Mouse (Mus musculus): ENCODE data around the gene Nefh. TPM values are rescaled to one million over a fixed set of nuclear protein-coding genes. Genes with fewer than 3 reads are reported as not detected.
A peak's percentile ranks its signal among the peaks of the same experiment; 100 is the strongest.

Nefh gene
- polyA plus RNA-seq, 1 experiment from 2014 or later: 0.17 TPM

DNA sequence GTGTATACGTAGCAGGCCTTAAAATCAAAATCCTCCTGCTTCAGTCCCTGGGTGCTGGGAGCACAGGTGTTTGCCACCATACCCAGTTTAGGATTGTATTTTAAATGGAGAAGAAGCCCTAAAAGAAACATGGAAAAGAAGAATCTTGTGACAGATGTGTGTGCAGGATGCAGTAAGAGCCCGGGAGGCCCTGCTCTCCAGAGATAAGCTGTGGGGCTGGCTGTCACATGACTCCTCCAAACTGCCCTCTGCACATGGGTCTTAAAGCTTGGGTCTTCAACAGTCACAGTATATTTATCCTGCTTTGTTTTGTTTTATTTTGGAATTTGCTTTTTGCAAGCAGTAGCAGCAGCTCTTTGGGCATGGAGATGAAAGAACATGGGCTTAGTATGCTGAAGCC lies 19.7 kb upstream of the Nefh start:
- Histone ChIP-seq H3K9ac (ENCODE audit: low read length) (no peak overlapping the region), H3K27ac (ENCODE audit: low read depth, low read length) (no peak overlapping the region), H3K36me3 (ENCODE audit: control insufficient read depth, insufficient read depth, low read length) (no peaks in the 10 kb centered on the region), H3K4me1 (replicated peaks; ENCODE audit: control insufficient read depth, insufficient read depth, low read length) (no peaks in the 10 kb centered on the region), H3K9me3 (ENCODE audit: control insufficient read depth, low read length) (no peaks in the 10 kb centered on the region), H3K4me3 (ENCODE audit: low read depth, low read length) (no peak overlapping the region), H3K27me3 (ENCODE audit: control insufficient read depth, insufficient read depth, low read length) (no peaks in the 10 kb centered on the region), H3K4me2 (ENCODE audit: low read depth, low read length, severe bottlenecking) (no peak overlapping the region)
- 69% methylated on average over 2 of the region's 2 CpGs for WGBS
- DNase-seq (ENCODE audit: low spot score): no peak
- no peak for ATAC-seq (replicated peaks; ENCODE audit: low FRiP score)

DNA sequence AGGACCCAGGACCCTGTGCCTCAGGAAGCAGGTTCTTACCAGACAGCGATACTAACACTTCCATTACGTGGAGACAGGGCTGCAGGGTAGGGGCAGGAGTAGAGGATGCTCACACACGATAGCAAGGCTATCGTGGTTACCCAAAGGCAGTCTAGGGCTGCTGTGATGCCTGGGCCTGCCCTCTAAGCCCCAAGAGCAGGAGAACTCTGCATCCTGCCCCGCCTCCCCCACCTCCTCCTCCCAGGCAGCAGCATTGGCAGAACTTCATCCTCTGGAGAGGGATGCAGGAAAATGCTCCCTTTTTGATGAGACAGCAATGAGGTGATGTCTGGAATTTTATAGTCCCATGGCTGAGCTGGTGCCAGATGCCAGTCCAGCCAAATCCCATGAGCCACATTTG lies 19.0 kb upstream of the Nefh start:
- DNase-seq (ENCODE audit: low spot score): no peak
- Histone ChIP-seq H3K9me3 (ENCODE audit: control insufficient read depth, low read length) (no peaks in the 10 kb centered on the region), H3K27me3 (ENCODE audit: control insufficient read depth, insufficient read depth, low read length) (no peaks in the 10 kb centered on the region), H3K36me3 (ENCODE audit: control insufficient read depth, insufficient read depth, low read length) (no peaks in the 10 kb centered on the region), H3K4me2 (ENCODE audit: low read depth, low read length, severe bottlenecking) (no peak overlapping the region), H3K4me3 (ENCODE audit: low read depth, low read length) (no peak overlapping the region), H3K9ac (ENCODE audit: low read length) (no peak overlapping the region), H3K4me1 (replicated peaks; ENCODE audit: control insufficient read depth, insufficient read depth, low read length) (no peaks in the 10 kb centered on the region), H3K27ac (ENCODE audit: low read depth, low read length) (no peak overlapping the region)
- no peak for ATAC-seq (replicated peaks; ENCODE audit: low FRiP score)
- 68% methylated on average over 5 of the region's 5 CpGs for WGBS

- no peak overlapping the region for H3K27ac ChIP-seq (ENCODE audit: low read depth, low read length)
- no peak overlapping the region for H3K9ac ChIP-seq (ENCODE audit: low read length)
- 55% methylated on average over 2 of the region's 2 CpGs for WGBS
- H3K4me3 ChIP-seq (ENCODE audit: low read depth, low read length): no peak overlapping the region
- ATAC-seq (replicated peaks; ENCODE audit: low FRiP score) (no peak), DNase-seq (ENCODE audit: low spot score) (no peak)
- H3K27me3 ChIP-seq (ENCODE audit: control insufficient read depth, insufficient read depth, low read length): no peaks in the 10 kb centered on the region
- H3K4me2 ChIP-seq (ENCODE audit: low read depth, low read length, severe bottlenecking): no peak overlapping the region
- H3K9me3 ChIP-seq (ENCODE audit: control insufficient read depth, low read length): no peaks in the 10 kb centered on the region
- no peaks in the 10 kb centered on the region for H3K36me3 ChIP-seq (ENCODE audit: control insufficient read depth, insufficient read depth, low read length)
- no peaks in the 10 kb centered on the region for H3K4me1 ChIP-seq (replicated peaks; ENCODE audit: control insufficient read depth, insufficient read depth, low read length)
Measured at GRCm38 (mm10) chr11:4966325-4966724, 18.5 kb upstream of the Nefh start.

GRCm38 (mm10) chr11:4963099-4963808 lies 15.4 kb upstream of the Nefh start:
- no peaks in the 10 kb centered on the region for H3K4me1 ChIP-seq (replicated peaks; ENCODE audit: control insufficient read depth, insufficient read depth, low read length)
- no peak overlapping the region for H3K27ac ChIP-seq (ENCODE audit: low read depth, low read length)
- WGBS: 61% methylated on average over 6 of the region's 6 CpGs
- no peaks in the 10 kb centered on the region for H3K27me3 ChIP-seq (ENCODE audit: control insufficient read depth, insufficient read depth, low read length)
- DNase-seq (ENCODE audit: low spot score): no peak
- no peak overlapping the region for H3K4me3 ChIP-seq (ENCODE audit: low read depth, low read length)
- no peak for ATAC-seq (replicated peaks; ENCODE audit: low FRiP score)
- no peak overlapping the region for H3K9ac ChIP-seq (ENCODE audit: low read length)
- no peak overlapping the region for H3K4me2 ChIP-seq (ENCODE audit: low read depth, low read length, severe bottlenecking)
- no peaks in the 10 kb centered on the region for H3K36me3 ChIP-seq (ENCODE audit: control insufficient read depth, insufficient read depth, low read length)
- no peaks in the 10 kb centered on the region for H3K9me3 ChIP-seq (ENCODE audit: control insufficient read depth, low read length)

- WGBS: under 1% methylated on average over 8 of the region's 8 CpGs
- Histone ChIP-seq H3K9me3 (ENCODE audit: control insufficient read depth, low read length) (no peaks in the 10 kb centered on the region), H3K27ac (ENCODE audit: low read depth, low read length) (no peak overlapping the region), H3K4me1 (replicated peaks; ENCODE audit: control insufficient read depth, insufficient read depth, low read length) (peaks cover 2% of the 10 kb centered on the region; the same call in 1 of the 2 replicates), H3K36me3 (ENCODE audit: control insufficient read depth, insufficient read depth, low read length) (no peaks in the 10 kb centered on the region), H3K4me3 (ENCODE audit: low read depth, low read length) (no peak overlapping the region), H3K27me3 (ENCODE audit: control insufficient read depth, insufficient read depth, low read length) (peaks cover 37% of the 10 kb centered on the region), H3K4me2 (ENCODE audit: low read depth, low read length, severe bottlenecking) (0 out of 2 replicates have a peak overlapping the region, but pooled peaks have one; percentile 3), H3K9ac (ENCODE audit: low read length) (no peak overlapping the region)
- DNase-seq (ENCODE audit: low spot score) (no peak), ATAC-seq (replicated peaks; ENCODE audit: low FRiP score) (no peak)
Measured at GRCm38 (mm10) chr11:4953918-4954317, 6.1 kb upstream of the Nefh start.

DNA sequence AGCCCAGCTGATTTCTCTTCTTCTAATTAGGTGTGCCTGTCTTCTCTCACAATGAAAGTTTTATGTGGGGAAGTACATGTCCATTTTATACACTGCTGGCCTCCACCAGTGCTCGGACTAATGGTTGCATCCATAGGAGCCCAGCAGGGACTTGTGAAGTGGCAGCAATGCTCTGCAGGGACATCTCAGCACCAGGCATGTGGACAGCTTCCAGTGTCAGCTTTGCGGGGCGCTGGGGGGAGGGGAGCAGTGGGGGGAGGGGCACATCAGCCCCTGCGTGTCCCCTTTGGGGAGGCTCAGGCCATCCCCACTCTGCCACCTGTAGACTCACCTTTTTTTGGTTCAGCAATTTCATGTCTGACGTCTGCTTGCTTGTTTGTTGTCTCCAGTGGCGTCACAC lies 5.5 kb upstream of the Nefh start:
- H3K27ac ChIP-seq (ENCODE audit: low read depth, low read length): no peak overlapping the region
- WGBS: 3% methylated on average over 6 of the region's 6 CpGs
- H3K4me2 ChIP-seq (ENCODE audit: low read depth, low read length, severe bottlenecking): 0 out of 2 replicates have a peak overlapping the region, but pooled peaks have one; percentile 3
- H3K4me3 ChIP-seq (ENCODE audit: low read depth, low read length): no peak overlapping the region
- H3K27me3 ChIP-seq (ENCODE audit: control insufficient read depth, insufficient read depth, low read length): peaks cover 42% of the 10 kb centered on the region
- no peaks in the 10 kb centered on the region for H3K9me3 ChIP-seq (ENCODE audit: control insufficient read depth, low read length)
- no peak overlapping the region for H3K9ac ChIP-seq (ENCODE audit: low read length)
- H3K36me3 ChIP-seq (ENCODE audit: control insufficient read depth, insufficient read depth, low read length): no peaks in the 10 kb centered on the region
- DNase-seq (ENCODE audit: low spot score): no peak
- ATAC-seq (replicated peaks; ENCODE audit: low FRiP score): no peak
- H3K4me1 ChIP-seq (replicated peaks; ENCODE audit: control insufficient read depth, insufficient read depth, low read length): peaks cover 2% of the 10 kb centered on the region; the same call in 1 of the 2 replicates

DNA sequence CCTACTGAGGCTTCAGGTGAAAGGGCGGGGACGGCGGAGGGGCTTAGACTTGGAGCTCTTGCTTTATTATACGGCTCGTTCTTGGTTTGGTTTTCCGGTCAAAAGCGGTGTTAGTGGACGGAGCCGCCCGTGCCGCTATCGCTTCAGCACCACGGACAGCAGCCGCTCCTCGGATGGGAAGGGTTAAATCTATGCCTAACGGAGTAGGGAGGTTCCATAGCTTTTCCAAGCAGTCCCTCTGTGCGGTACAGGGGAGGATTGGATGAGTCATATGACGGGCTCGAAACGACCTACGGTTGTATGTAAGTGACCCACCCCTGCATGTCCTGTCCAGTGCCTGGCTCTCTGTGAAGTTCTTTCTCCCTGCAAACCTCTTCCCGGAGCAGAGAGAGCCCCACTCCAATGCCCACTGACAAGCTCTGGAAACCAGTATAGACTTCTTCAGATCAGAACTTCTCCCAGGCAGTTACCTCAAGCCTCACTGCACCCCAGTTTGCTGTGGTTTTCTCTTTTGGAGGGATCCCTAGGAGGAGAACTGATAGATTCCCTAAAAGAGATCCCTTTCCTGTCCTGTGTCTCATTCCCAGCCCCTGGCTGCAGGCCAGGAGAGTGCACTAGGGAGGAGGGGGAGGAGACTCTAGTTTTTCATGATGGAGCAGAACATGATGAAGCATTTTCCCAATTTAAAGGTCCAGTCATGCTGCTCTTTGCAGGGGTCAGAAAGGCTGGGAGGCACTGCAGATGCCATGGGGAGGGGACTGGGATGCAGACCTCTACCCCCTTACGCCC lies 1.6 kb upstream of the Nefh start:
- peaks cover 9% of the 10 kb centered on the region; the same call in 1 of the 2 replicates for H3K4me1 ChIP-seq (replicated peaks; ENCODE audit: control insufficient read depth, insufficient read depth, low read length)
- H3K9me3 ChIP-seq (ENCODE audit: control insufficient read depth, low read length): no peaks in the 10 kb centered on the region
- DNase-seq (ENCODE audit: low spot score): peak; percentile 89
- 5% methylated on average over 23 of the region's 23 CpGs for WGBS
- H3K36me3 ChIP-seq (ENCODE audit: control insufficient read depth, insufficient read depth, low read length): no peaks in the 10 kb centered on the region
- no peak for ATAC-seq (replicated peaks; ENCODE audit: low FRiP score)
- H3K9ac ChIP-seq (ENCODE audit: low read length): no peak overlapping the region
- H3K4me3 ChIP-seq (ENCODE audit: low read depth, low read length): no peak overlapping the region
- no peak overlapping the region for H3K27ac ChIP-seq (ENCODE audit: low read depth, low read length)
- peaks cover 73% of the 10 kb centered on the region for H3K27me3 ChIP-seq (ENCODE audit: control insufficient read depth, insufficient read depth, low read length)
- no peak overlapping the region for H3K4me2 ChIP-seq (ENCODE audit: low read depth, low read length, severe bottlenecking)

DNA sequence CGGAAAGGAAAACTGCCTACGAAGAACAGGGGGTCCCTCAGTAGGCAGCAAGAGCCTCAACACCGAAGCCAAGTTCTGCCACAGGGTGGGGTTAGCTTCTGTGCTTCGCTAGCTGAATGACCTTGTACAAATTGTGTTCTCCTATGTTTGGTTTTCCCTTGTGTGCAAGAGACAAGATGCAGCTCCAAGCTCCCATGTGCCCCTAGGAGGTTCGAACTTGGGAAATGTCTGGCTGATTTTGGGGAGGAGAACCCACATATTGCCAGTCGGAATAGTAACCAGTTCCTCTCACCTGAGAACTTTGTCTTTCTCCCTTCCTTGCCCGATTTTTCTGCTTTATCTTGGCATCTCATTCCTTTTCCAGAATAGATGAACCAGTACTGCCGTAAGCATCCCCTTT lies 928 bp upstream of the Nefh start:
- no peak overlapping the region for H3K4me2 ChIP-seq (ENCODE audit: low read depth, low read length, severe bottlenecking)
- H3K27ac ChIP-seq (ENCODE audit: low read depth, low read length): no peak overlapping the region
- H3K9me3 ChIP-seq (ENCODE audit: control insufficient read depth, low read length): no peaks in the 10 kb centered on the region
- H3K4me3 ChIP-seq (ENCODE audit: low read depth, low read length): no peak overlapping the region
- peaks cover 9% of the 10 kb centered on the region; the same call in 1 of the 2 replicates for H3K4me1 ChIP-seq (replicated peaks; ENCODE audit: control insufficient read depth, insufficient read depth, low read length)
- H3K27me3 ChIP-seq (ENCODE audit: control insufficient read depth, insufficient read depth, low read length): peaks cover 73% of the 10 kb centered on the region
- no peaks in the 10 kb centered on the region for H3K36me3 ChIP-seq (ENCODE audit: control insufficient read depth, insufficient read depth, low read length)
- ATAC-seq (replicated peaks; ENCODE audit: low FRiP score) (no peak), DNase-seq (ENCODE audit: low spot score) (no peak)
- no peak overlapping the region for H3K9ac ChIP-seq (ENCODE audit: low read length)
- WGBS: 32% methylated on average over 8 of the region's 8 CpGs
